In the genomic region with DNA sequence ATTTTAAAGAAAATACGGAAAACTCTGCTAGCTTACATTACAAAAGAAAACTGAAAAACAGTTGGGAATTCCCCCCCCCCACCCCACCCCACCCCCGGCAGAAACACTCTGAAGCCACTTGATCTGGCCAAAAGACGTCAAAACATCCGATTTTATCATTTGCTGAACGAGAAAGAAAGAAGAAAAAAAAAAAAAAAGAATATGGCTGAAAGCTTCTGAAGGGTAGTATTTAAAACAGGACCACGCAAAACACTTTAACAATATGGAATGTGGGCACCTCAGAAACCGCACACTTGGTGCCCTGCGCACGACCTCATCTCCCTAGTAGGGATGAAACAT, we compare ENCODE assay signal across 8 mouse cellular contexts. TPM values are rescaled to one million over a fixed set of nuclear protein-coding genes. Genes with fewer than 3 reads are reported as not detected.
DNase-seq lines count a peak whose midpoint lies in the region; ATAC-seq and TF ChIP-seq lines count a peak whose summit lies in the region.

No protein-coding gene starts in this region.

- no peak for DNase-seq in heart, embryonic 10.5 days (ENCODE audit: low spot score)
- no peak for DNase-seq in heart, postnatal 36 days
- no peak for DNase-seq in heart, postnatal 0 days (ENCODE audit: low spot score)
- DNase-seq in spleen, adult 12 weeks (ENCODE audit: low spot score), result no peak
- DNase-seq in gastrocnemius, adult 18-20 months (ENCODE audit: low spot score), result no peak

- WGBS in heart, embryonic 10.5 days, result 3% methylated on average over 9 of the region's 9 CpGs
- WGBS in heart, postnatal 0 days, result under 1% methylated on average over 9 of the region's 9 CpGs
- WGBS in macrophage (ENCODE audit: missing documents), result 0% methylated on average over 8 of the region's 9 CpGs

- TF ChIP-seq CTCF in E14TG2a.4 (conservative IDR thresholded peaks at IDR 0.05; ENCODE audit: low read length), result no peak
- no peak for TF ChIP-seq CTCF in heart, postnatal 0 days (IDR thresholded peaks at IDR 0.05; ENCODE audit: low read depth)

- H3K4me2 ChIP-seq in heart, postnatal 0 days (ENCODE audit: low read depth, low read length), result peak overlapping the region; percentile 82

- peaks cover 18% of the 10 kb centered on the region for H3K4me1 ChIP-seq in heart, embryonic 10.5 days
- H3K4me1 ChIP-seq in E14TG2a.4 (replicated peaks; ENCODE audit: low read depth, low read length), result peaks cover 64% of the 10 kb centered on the region
- peaks cover 29% of the 10 kb centered on the region for H3K4me1 ChIP-seq in heart, postnatal 0 days (ENCODE audit: control insufficient read depth, insufficient read depth)

- peak overlapping the region; percentile 97 for H3K4me3 ChIP-seq in heart, embryonic 10.5 days
- H3K4me3 ChIP-seq in E14TG2a.4 (replicated peaks; ENCODE audit: low read length) (peak overlapping the region; percentile 97), macrophage (ENCODE audit: inconsistent target) (peak overlapping the region; percentile 82)
- peak overlapping the region; percentile 97 for H3K4me3 ChIP-seq in heart, postnatal 0 days (ENCODE audit: low read depth, low read length)

- ATAC-seq in heart, postnatal 0 days (ENCODE audit: insufficient read depth, low read depth), result no peak
- ATAC-seq in erythroid progenitor cell, adult 5-6 weeks (replicated peaks; ENCODE audit: low FRiP score, poor library complexity, severe bottlenecking), result no peak

- H3K79me2 ChIP-seq in macrophage (ENCODE audit: inconsistent target), result peaks cover 92% of the 10 kb centered on the region

- intact Hi-C loops in heart, postnatal 36 days (cut with DNase I), result loop anchor here (2.0 kb wide), 2 partner anchors 70 to 104 kb away; a partner anchor contains a TSS

- H3K9ac ChIP-seq in heart, postnatal 0 days (replicated peaks; ENCODE audit: low read depth, low read length), result peak overlapping the region; percentile 98

- no peak for TF ChIP-seq EP300 in heart, postnatal 0 days (IDR thresholded peaks at IDR 0.05; ENCODE audit: low read depth)

- no peaks in the 10 kb centered on the region for H3K9me3 ChIP-seq in heart, embryonic 10.5 days
- no peaks in the 10 kb centered on the region for H3K9me3 ChIP-seq in E14TG2a.4 (ENCODE audit: low read length)
- H3K9me3 ChIP-seq in heart, postnatal 0 days (replicated peaks; ENCODE audit: control insufficient read depth, low read length), result no peaks in the 10 kb centered on the region

- peak overlapping the region; percentile 99 for H3K27ac ChIP-seq in heart, embryonic 10.5 days
- peak overlapping the region; percentile 98 for H3K27ac ChIP-seq in heart, postnatal 0 days (ENCODE audit: low read depth)
- peak overlapping the region; percentile 72 for H3K27ac ChIP-seq in macrophage

- no peaks in the 10 kb centered on the region for H3K27me3 ChIP-seq in heart, embryonic 10.5 days (ENCODE audit: insufficient read depth, poor library complexity, severe bottlenecking)
- H3K27me3 ChIP-seq in E14TG2a.4 (ENCODE audit: insufficient read depth, low read length), result no peaks in the 10 kb centered on the region
- no peaks in the 10 kb centered on the region for H3K27me3 ChIP-seq in heart, postnatal 0 days (ENCODE audit: control insufficient read depth, insufficient read depth, low read length)

- H3K36me3 ChIP-seq in heart, embryonic 10.5 days, result peaks cover 8% of the 10 kb centered on the region; the same call in 1 of the 2 replicates
- peaks cover 8% of the 10 kb centered on the region; the same call in 1 of the 2 replicates for H3K36me3 ChIP-seq in E14TG2a.4 (ENCODE audit: insufficient read depth, low read length)
- H3K36me3 ChIP-seq in heart, postnatal 0 days (replicated peaks; ENCODE audit: control insufficient read depth, insufficient read depth, low read length), result no peaks in the 10 kb centered on the region
- no peaks in the 10 kb centered on the region for H3K36me3 ChIP-seq in macrophage (ENCODE audit: inconsistent target)

RNA-seq across cellular contexts. Expression of a gene that starts 5.7 kb away (rescaled TPM):
- 5.1 and 5.2 TPM in 2 replicates for polyA plus RNA-seq in heart, embryonic 10.5 days (2016; fragmentation: Nextera tagmentation; extraction: Ambion mirVana)
- 10 to 100 TPM; 13.6 to 15.2 TPM for total RNA-seq in heart, postnatal 36 days (2021)
- 8.5 and 9.1 TPM in 2 replicates for total RNA-seq in heart, postnatal 0 days (2014; rRNA removed; ENCODE audit: low replicate concordance)
- 9.2 and 9.4 TPM in 2 replicates for polyA plus RNA-seq in heart, postnatal 0 days (2015; fragmentation: Nextera tagmentation; extraction: Ambion mirVana)
- total RNA-seq in macrophage (2018; cell fraction: chromatin; rRNA removed), result 100 to 1,000 TPM in 12 of 26 experiments, 10 to 100 TPM in 14; 33.2 to 182 (median 92.9) TPM
- 10 to 100 TPM; 18.9 to 34.4 (median 28.6) TPM for total RNA-seq in macrophage (2018; cell fraction: cytosol; rRNA removed)
- total RNA-seq in macrophage (2018; cell fraction: nucleus; rRNA removed), result 100 to 1,000 TPM in 6 of 26 experiments, 10 to 100 TPM in 20; 37.4 to 175 (median 76.9) TPM
- 20.9 to 24.6 TPM (median 22.9 TPM) in 3 replicates for polyA plus RNA-seq in macrophage (2018)
- 47.2 and 60.4 TPM in 2 replicates for total RNA-seq in erythroid progenitor cell, adult 5-6 weeks (2015; ENCODE audit: low replicate concordance)
- 51.8 and 72.5 TPM in 2 replicates for total RNA-seq in erythroid progenitor cell, adult 5-6 weeks (2017; ENCODE audit: low replicate concordance)
- total RNA-seq in gastrocnemius, adult 18-20 months (2021), result 10 to 100 TPM in 1 of 2 experiments, 1 to 10 TPM in 1; 8.8 to 11.1 TPM
